Mouse (Mus musculus): ENCODE data around the gene Ifnar1. TPM values are rescaled to one million over a fixed set of nuclear protein-coding genes. Genes with fewer than 3 reads are reported as not detected.
A peak's percentile ranks its signal among the peaks of the same experiment; 100 is the strongest.
"Not testable (repeated sequence)": the region's sequence is repeated elsewhere in the genome, so short reads cannot be mapped to it uniquely, and the experiment has no call there.

Ifnar1 gene
- polyA plus RNA-seq, 1 experiment from 2014 or later = 55.9 TPM

- H3K4me3 ChIP-seq (replicated peaks; ENCODE audit: low read length) = no peak overlapping the region
- no peak overlapping the region for H3K9ac ChIP-seq (replicated peaks; ENCODE audit: low read depth, low read length)
- H3K4me2 ChIP-seq (ENCODE audit: low read length) = no peak overlapping the region
- no peak overlapping the region for H3K27ac ChIP-seq (ENCODE audit: low read length)
- no peak for ATAC-seq
- 67% methylated on average over 9 of the region's 9 CpGs for WGBS
- peaks cover 9% of the 10 kb centered on the region; the same call in 1 of the 2 replicates for H3K4me1 ChIP-seq (replicated peaks; ENCODE audit: control insufficient read depth, insufficient read depth, low read length)
- H3K36me3 ChIP-seq (ENCODE audit: control insufficient read depth, insufficient read depth) = no peaks in the 10 kb centered on the region
- H3K27me3 ChIP-seq (replicated peaks; ENCODE audit: control insufficient read depth, insufficient read depth, low read length) = no peaks in the 10 kb centered on the region
- H3K9me3 ChIP-seq (ENCODE audit: control insufficient read depth, low read length) = no peaks in the 10 kb centered on the region
Measured at GRCm38 (mm10) chr16:91528578-91528977, 43.5 kb downstream of the Ifnar1 start.

DNA sequence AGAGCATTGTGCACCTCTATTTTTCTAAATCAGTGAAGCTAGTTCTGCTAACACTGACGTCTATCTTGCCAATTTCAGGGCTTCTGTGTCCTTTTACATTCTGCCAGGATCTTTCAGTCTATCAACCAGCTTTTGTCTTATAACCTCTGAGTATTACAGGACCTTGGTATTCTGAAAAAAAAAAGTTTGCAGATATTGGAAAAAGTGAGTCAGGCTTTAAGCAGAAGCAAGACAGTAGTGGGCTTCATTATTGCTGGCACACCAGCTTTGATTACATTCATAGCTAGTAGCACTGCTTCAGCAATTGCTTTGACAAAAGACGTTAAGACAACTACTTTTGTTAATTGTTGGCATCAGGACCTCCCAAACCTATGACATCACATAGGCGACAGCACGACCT is 45.8 kb downstream of the Ifnar1 start:
- H3K4me2 ChIP-seq (ENCODE audit: low read length); H3K27ac ChIP-seq (ENCODE audit: low read length); H3K9ac ChIP-seq (replicated peaks; ENCODE audit: low read depth, low read length); H3K36me3 ChIP-seq (ENCODE audit: control insufficient read depth, insufficient read depth); H3K27me3 ChIP-seq (replicated peaks; ENCODE audit: control insufficient read depth, insufficient read depth, low read length); H3K9me3 ChIP-seq (ENCODE audit: control insufficient read depth, low read length); H3K4me3 ChIP-seq (replicated peaks; ENCODE audit: low read length); H3K4me1 ChIP-seq (replicated peaks; ENCODE audit: control insufficient read depth, insufficient read depth, low read length); ATAC-seq: not testable (repeated sequence)
- WGBS = 75% methylated on average over 4 of the region's 4 CpGs

DNA sequence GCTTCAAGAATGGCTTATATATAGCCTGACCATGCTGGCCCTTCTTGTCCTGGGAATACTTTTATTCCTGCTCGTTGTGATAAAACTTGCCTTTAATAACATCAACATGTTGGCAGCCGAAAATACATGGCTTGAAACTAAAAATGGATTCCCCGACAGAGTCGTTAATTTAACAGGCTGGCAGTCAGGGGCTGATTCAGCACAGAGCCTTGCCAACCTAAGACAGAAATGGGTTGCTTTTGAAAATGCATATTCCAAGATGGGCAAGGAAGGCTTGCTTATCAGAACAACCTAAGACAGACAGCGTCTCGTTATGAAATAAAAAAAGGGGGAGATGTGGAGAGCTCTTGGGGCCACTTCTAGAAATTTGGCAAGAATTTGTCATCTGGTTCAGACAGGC is 46.8 kb downstream of the Ifnar1 start:
- ATAC-seq = peak; percentile 59
- Histone ChIP-seq H3K9me3 (ENCODE audit: control insufficient read depth, low read length) (no peaks in the 10 kb centered on the region), H3K4me1 (replicated peaks; ENCODE audit: control insufficient read depth, insufficient read depth, low read length) (peaks cover 9% of the 10 kb centered on the region; the same call in 1 of the 2 replicates), H3K4me3 (replicated peaks; ENCODE audit: low read length) (no peak overlapping the region), H3K4me2 (ENCODE audit: low read length) (no peak overlapping the region), H3K36me3 (ENCODE audit: control insufficient read depth, insufficient read depth) (no peaks in the 10 kb centered on the region), H3K27ac (ENCODE audit: low read length) (no peak overlapping the region), H3K9ac (replicated peaks; ENCODE audit: low read depth, low read length) (no peak overlapping the region), H3K27me3 (replicated peaks; ENCODE audit: control insufficient read depth, insufficient read depth, low read length) (no peaks in the 10 kb centered on the region)
- WGBS = 54% methylated on average over 6 of the region's 6 CpGs

- WGBS = 58% methylated on average over 2 of the region's 2 CpGs
- H3K4me3 ChIP-seq (replicated peaks; ENCODE audit: low read length) = no peak overlapping the region
- no peak overlapping the region for H3K27ac ChIP-seq (ENCODE audit: low read length)
- H3K36me3 ChIP-seq (ENCODE audit: control insufficient read depth, insufficient read depth) = no peaks in the 10 kb centered on the region
- H3K9ac ChIP-seq (replicated peaks; ENCODE audit: low read depth, low read length) = no peak overlapping the region
- 0 out of 2 replicates have a peak, but pooled peaks have one; percentile 19 for ATAC-seq
- H3K4me1 ChIP-seq (replicated peaks; ENCODE audit: control insufficient read depth, insufficient read depth, low read length) = peaks cover 9% of the 10 kb centered on the region; the same call in 1 of the 2 replicates
- no peaks in the 10 kb centered on the region for H3K9me3 ChIP-seq (ENCODE audit: control insufficient read depth, low read length)
- no peak overlapping the region for H3K4me2 ChIP-seq (ENCODE audit: low read length)
- H3K27me3 ChIP-seq (replicated peaks; ENCODE audit: control insufficient read depth, insufficient read depth, low read length) = no peaks in the 10 kb centered on the region
Measured at GRCm38 (mm10) chr16:91532429-91532828, 47.4 kb downstream of the Ifnar1 start.

- no peaks in the 10 kb centered on the region for H3K9me3 ChIP-seq (ENCODE audit: control insufficient read depth, low read length)
- no peak overlapping the region for H3K9ac ChIP-seq (replicated peaks; ENCODE audit: low read depth, low read length)
- no peak overlapping the region for H3K27ac ChIP-seq (ENCODE audit: low read length)
- H3K4me2 ChIP-seq (ENCODE audit: low read length) = no peak overlapping the region
- WGBS = 72% methylated on average over 23 of the region's 23 CpGs
- no peaks in the 10 kb centered on the region for H3K36me3 ChIP-seq (ENCODE audit: control insufficient read depth, insufficient read depth)
- peaks cover 9% of the 10 kb centered on the region; the same call in 1 of the 2 replicates for H3K4me1 ChIP-seq (replicated peaks; ENCODE audit: control insufficient read depth, insufficient read depth, low read length)
- H3K4me3 ChIP-seq (replicated peaks; ENCODE audit: low read length) = no peak overlapping the region
- no peaks in the 10 kb centered on the region for H3K27me3 ChIP-seq (replicated peaks; ENCODE audit: control insufficient read depth, insufficient read depth, low read length)
- ATAC-seq = no peak
Measured at GRCm38 (mm10) chr16:91533097-91534001, 48.3 kb downstream of the Ifnar1 start.

DNA sequence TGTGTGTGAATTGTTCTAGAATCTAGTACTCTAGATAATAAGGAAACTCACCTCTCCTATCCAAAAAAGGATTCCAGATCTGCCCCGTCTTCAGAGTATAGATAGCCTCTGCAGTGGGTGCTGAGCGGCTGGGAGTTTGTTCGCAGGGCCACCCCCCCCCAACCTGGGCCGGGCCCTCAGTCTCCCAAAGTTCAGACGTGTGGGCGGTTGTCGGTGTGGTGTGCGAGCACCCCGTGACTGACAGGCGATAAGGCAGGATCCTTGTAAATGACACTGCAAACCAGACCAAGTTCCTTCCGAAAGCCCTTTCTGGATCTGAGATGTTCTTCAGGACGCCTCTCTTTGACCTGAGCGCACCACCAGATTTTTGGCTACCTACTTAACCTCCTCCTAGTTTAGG is 49.4 kb downstream of the Ifnar1 start:
- H3K36me3 ChIP-seq (ENCODE audit: control insufficient read depth, insufficient read depth) = no peaks in the 10 kb centered on the region
- no peak overlapping the region for H3K9ac ChIP-seq (replicated peaks; ENCODE audit: low read depth, low read length)
- H3K4me3 ChIP-seq (replicated peaks; ENCODE audit: low read length) = no peak overlapping the region
- no peak overlapping the region for H3K4me2 ChIP-seq (ENCODE audit: low read length)
- WGBS = 53% methylated on average over 13 of the region's 13 CpGs
- no peak overlapping the region for H3K27ac ChIP-seq (ENCODE audit: low read length)
- H3K27me3 ChIP-seq (replicated peaks; ENCODE audit: control insufficient read depth, insufficient read depth, low read length) = no peaks in the 10 kb centered on the region
- H3K4me1 ChIP-seq (replicated peaks; ENCODE audit: control insufficient read depth, insufficient read depth, low read length) = peaks cover 9% of the 10 kb centered on the region; the same call in 1 of the 2 replicates
- H3K9me3 ChIP-seq (ENCODE audit: control insufficient read depth, low read length) = no peaks in the 10 kb centered on the region
- no peak for ATAC-seq

DNA sequence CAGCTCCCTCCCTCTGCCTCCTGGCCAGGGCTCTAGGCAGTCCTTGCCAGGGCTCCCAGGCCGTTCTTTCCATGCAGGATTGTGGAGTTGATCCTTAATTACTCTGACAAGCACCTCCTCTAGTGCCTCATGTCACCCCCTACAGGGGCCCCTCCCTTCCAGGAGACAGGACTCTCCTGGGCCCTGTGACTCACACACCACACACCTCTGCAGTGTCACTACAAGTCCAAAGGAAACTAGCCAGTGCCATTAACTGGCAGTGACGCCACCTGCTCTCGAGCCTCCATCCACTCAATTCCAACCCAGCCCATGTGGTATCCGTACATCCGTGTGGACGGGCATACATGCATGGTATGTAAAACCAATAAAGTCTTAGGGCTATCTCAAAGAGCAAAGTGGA is 49.9 kb downstream of the Ifnar1 start:
- WGBS = 85% methylated on average over 6 of the region's 6 CpGs
- no peak for ATAC-seq
- Histone ChIP-seq H3K27me3 (replicated peaks; ENCODE audit: control insufficient read depth, insufficient read depth, low read length) (no peaks in the 10 kb centered on the region), H3K9ac (replicated peaks; ENCODE audit: low read depth, low read length) (no peak overlapping the region), H3K4me2 (ENCODE audit: low read length) (no peak overlapping the region), H3K4me3 (replicated peaks; ENCODE audit: low read length) (no peak overlapping the region), H3K27ac (ENCODE audit: low read length) (no peak overlapping the region), H3K36me3 (ENCODE audit: control insufficient read depth, insufficient read depth) (no peaks in the 10 kb centered on the region), H3K4me1 (replicated peaks; ENCODE audit: control insufficient read depth, insufficient read depth, low read length) (peaks cover 9% of the 10 kb centered on the region; the same call in 1 of the 2 replicates), H3K9me3 (ENCODE audit: control insufficient read depth, low read length) (no peaks in the 10 kb centered on the region)

DNA sequence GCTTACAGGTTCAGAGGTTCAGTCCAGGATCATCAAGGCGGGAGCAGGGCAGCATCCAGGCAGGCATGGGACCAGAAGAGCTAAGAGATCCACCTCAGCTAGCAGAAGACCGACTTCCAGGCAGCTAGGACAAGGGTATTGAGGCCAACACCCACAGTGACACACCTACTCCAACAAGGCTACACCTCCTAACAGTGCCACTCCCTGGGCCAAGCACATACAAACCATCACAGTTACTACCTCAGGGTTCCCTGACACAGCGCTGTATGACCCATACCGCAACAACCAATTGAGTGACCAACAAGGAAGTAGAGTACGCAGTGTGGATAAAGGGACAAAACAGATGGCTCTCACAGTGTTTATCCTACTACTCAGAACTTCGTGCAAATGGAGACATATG is 51.3 kb downstream of the Ifnar1 start:
- H3K4me3 ChIP-seq (replicated peaks; ENCODE audit: low read length) = no peak overlapping the region
- H3K27me3 ChIP-seq (replicated peaks; ENCODE audit: control insufficient read depth, insufficient read depth, low read length) = no peaks in the 10 kb centered on the region
- no peak overlapping the region for H3K4me2 ChIP-seq (ENCODE audit: low read length)
- H3K27ac ChIP-seq (ENCODE audit: low read length) = no peak overlapping the region
- H3K9ac ChIP-seq (replicated peaks; ENCODE audit: low read depth, low read length) = no peak overlapping the region
- WGBS = 86% methylated on average over 6 of the region's 6 CpGs
- H3K36me3 ChIP-seq (ENCODE audit: control insufficient read depth, insufficient read depth) = no peaks in the 10 kb centered on the region
- ATAC-seq = no peak
- no peaks in the 10 kb centered on the region for H3K9me3 ChIP-seq (ENCODE audit: control insufficient read depth, low read length)
- H3K4me1 ChIP-seq (replicated peaks; ENCODE audit: control insufficient read depth, insufficient read depth, low read length) = peaks cover 8% of the 10 kb centered on the region

- Histone ChIP-seq H3K4me3 (replicated peaks; ENCODE audit: low read length) (no peak overlapping the region), H3K4me2 (ENCODE audit: low read length) (no peak overlapping the region), H3K4me1 (replicated peaks; ENCODE audit: control insufficient read depth, insufficient read depth, low read length) (peaks cover 8% of the 10 kb centered on the region), H3K27ac (ENCODE audit: low read length) (no peak overlapping the region), H3K9me3 (ENCODE audit: control insufficient read depth, low read length) (no peaks in the 10 kb centered on the region), H3K36me3 (ENCODE audit: control insufficient read depth, insufficient read depth) (no peaks in the 10 kb centered on the region), H3K27me3 (replicated peaks; ENCODE audit: control insufficient read depth, insufficient read depth, low read length) (no peaks in the 10 kb centered on the region), H3K9ac (replicated peaks; ENCODE audit: low read depth, low read length) (no peak overlapping the region)
- no peak for ATAC-seq
- 84% methylated on average over 3 of the region's 3 CpGs for WGBS
Measured at GRCm38 (mm10) chr16:91537065-91537464, 52.0 kb downstream of the Ifnar1 start.
